Mouse (Mus musculus) CH12.LX (cell line): Measurements from ENCODE around the gene Cdk15. TPM values are rescaled to one million over a fixed set of nuclear protein-coding genes. Genes with fewer than 3 reads are reported as not detected.

Experiments used
- DNase-seq: peaks from one replicate; pipeline ENCODE4 v3.0.0-alpha.2; 2013; ENCODE audit errors: extremely low read depth
- H3K27ac ChIP-seq: 2 replicates; pipeline ENCODE4 v1.5.1; 2012; ENCODE audit warnings: low read depth, mild to moderate bottlenecking, control low read depth, moderate library complexity; ENCODE audit not compliant: insufficient read depth
- H3K27me3 ChIP-seq: replicated peaks from 2 replicates; pipeline ENCODE3; 2012; ENCODE audit warnings: inconsistent platforms
- H3K36me3 ChIP-seq, 2 experiments: replicated peaks in 1 of 2; 2 replicates each; pipeline versions ENCODE3 to v1.6.1; 2012; ENCODE audit warnings: inconsistent platforms in 1 of 2, low read length in 1 of 2, mild to moderate bottlenecking in 1 of 2, mixed read lengths in 1 of 2, moderate library complexity in 1 of 2; ENCODE audit not compliant: control insufficient read depth in 1 of 2, insufficient read depth in 1 of 2
- H3K4me1 ChIP-seq, 2 experiments: 2 replicates each; pipeline ENCODE4 v1.6.1; 2012; ENCODE audit warnings: inconsistent platforms in 1 of 2, moderate library complexity in 1 of 2; ENCODE audit not compliant: insufficient read depth in 2 of 2, control insufficient read depth in 1 of 2
- H3K4me2 ChIP-seq: 2 replicates; pipeline ENCODE4 v1.6.1; 2012; ENCODE audit warnings: low read depth, mild to moderate bottlenecking, control low read depth; ENCODE audit not compliant: poor library complexity, insufficient read depth, severe bottlenecking
- H3K4me3 ChIP-seq, 3 experiments: fragments of 150-350 bp in 1 of 3; sonication (generic) in 1 of 3; replicated peaks in 1 of 3; 2 replicates each; pipeline versions ENCODE3 to v1.5.1; 2011 to 2012; ENCODE audit warnings: low read depth in 2 of 3, low read length in 2 of 3, mild to moderate bottlenecking in 2 of 3, moderate library complexity in 2 of 3, control low read depth in 1 of 3, improper control_type of control experiment in 1 of 3, inconsistent platforms in 1 of 3, mixed read lengths in 1 of 3; ENCODE audit not compliant: poor library complexity in 1 of 3
- H3K79me2 ChIP-seq: replicated peaks from 2 replicates; pipeline ENCODE4 v1.6.1; 2012; ENCODE audit warnings: mild to moderate bottlenecking, moderate library complexity; ENCODE audit not compliant: control insufficient read depth, poor library complexity, insufficient read depth, severe bottlenecking; ENCODE audit errors: extremely low read depth
- H3K9ac ChIP-seq: 2 replicates; pipeline ENCODE4 v1.6.1; 2012; ENCODE audit warnings: low read depth, mild to moderate bottlenecking, control low read depth, moderate library complexity; ENCODE audit not compliant: insufficient read depth
- H3K9me3 ChIP-seq: replicated peaks from 2 replicates; pipeline ENCODE3; 2012; ENCODE audit warnings: low read length, inconsistent platforms, mixed read lengths
- BHLHE40 ChIP-seq: IDR thresholded peaks from 2 replicates; pipeline ENCODE4 v1.6.1; 2011; ENCODE audit warnings: mild to moderate bottlenecking, low read depth, low read length, improper control_type of control experiment
- CHD1 ChIP-seq: IDR thresholded peaks from 2 replicates; pipeline ENCODE4 v1.6.1; 2012; ENCODE audit warnings: low read depth, low read length, improper control_type of control experiment, inconsistent platforms
- CTCF ChIP-seq, 2 experiments: IDR thresholded peaks in 1 of 2; conservative IDR thresholded peaks in 1 of 2; 2 replicates each; pipeline ENCODE4 v1.5.1; 2011 to 2012; ENCODE audit warnings: low read depth in 2 of 2, low read length in 2 of 2, improper control_type of control experiment in 1 of 2, inconsistent platforms in 1 of 2, mild to moderate bottlenecking in 1 of 2, moderate library complexity in 1 of 2
- ELF1 ChIP-seq: IDR thresholded peaks from 2 replicates; pipeline ENCODE4 v1.6.1; 2014; ENCODE audit warnings: low read depth, mild to moderate bottlenecking, inconsistent platforms, low read length, improper control_type of control experiment
- EP300 ChIP-seq: IDR thresholded peaks from 2 replicates; pipeline ENCODE4 v1.6.1; 2011; ENCODE audit warnings: low read length, improper control_type of control experiment
- GABPA ChIP-seq: IDR thresholded peaks from 2 replicates; pipeline ENCODE4 v1.6.1; 2012; ENCODE audit warnings: low read depth, low read length, improper control_type of control experiment, inconsistent platforms; ENCODE audit not compliant: insufficient replicate concordance
- HCFC1 ChIP-seq: IDR thresholded peaks from 2 replicates; pipeline ENCODE4 v1.6.1; 2012; ENCODE audit warnings: low read depth, mild to moderate bottlenecking, inconsistent platforms, low read length, improper control_type of control experiment
- JUN ChIP-seq: IDR thresholded peaks from 2 replicates; pipeline ENCODE4 v1.6.1; 2011; ENCODE audit warnings: low read depth, mild to moderate bottlenecking, low read length, improper control_type of control experiment, moderate library complexity; ENCODE audit not compliant: insufficient read depth
- JUND ChIP-seq: conservative IDR thresholded peaks from 2 replicates; pipeline ENCODE4 v1.6.1; 2011; ENCODE audit warnings: low read depth, low read length, improper control_type of control experiment
- KAT2A ChIP-seq: IDR thresholded peaks from 2 replicates; pipeline ENCODE4 v1.6.1; 2012; ENCODE audit warnings: low read length, improper control_type of control experiment, inconsistent platforms; ENCODE audit not compliant: insufficient replicate concordance
- MAX ChIP-seq: IDR thresholded peaks from 2 replicates; pipeline ENCODE4 v1.6.1; 2011; ENCODE audit warnings: low read length, improper control_type of control experiment
- MAZ ChIP-seq: IDR thresholded peaks from 2 replicates; pipeline ENCODE4 v1.6.1; 2012; ENCODE audit warnings: low read depth, mild to moderate bottlenecking, inconsistent platforms, low read length, improper control_type of control experiment, moderate library complexity
- MEF2A ChIP-seq: IDR thresholded peaks from 2 replicates; pipeline ENCODE4 v1.6.1; 2014; ENCODE audit warnings: low read depth, mild to moderate bottlenecking, inconsistent platforms, low read length, improper control_type of control experiment, borderline replicate concordance
- MXI1 ChIP-seq: IDR thresholded peaks from 2 replicates; pipeline ENCODE4 v1.6.1; 2011; ENCODE audit warnings: mild to moderate bottlenecking, low read depth, low read length, improper control_type of control experiment
- MYC ChIP-seq: IDR thresholded peaks from 2 replicates; pipeline ENCODE4 v1.6.1; 2011; ENCODE audit warnings: low read depth, mild to moderate bottlenecking, improper control_type of control experiment, low read length
- NELFE ChIP-seq: IDR thresholded peaks from 2 replicates; pipeline ENCODE4 v1.6.1; 2011; ENCODE audit warnings: low read depth, low read length, improper control_type of control experiment
- NRF1 ChIP-seq: IDR thresholded peaks from 2 replicates; pipeline ENCODE4 v1.6.1; 2014; ENCODE audit warnings: low read depth, mild to moderate bottlenecking, inconsistent platforms, low read length, improper control_type of control experiment, moderate library complexity
- POLR2A ChIP-seq: IDR thresholded peaks from 2 replicates; pipeline ENCODE4 v1.6.1; 2011; ENCODE audit warnings: low read depth, mild to moderate bottlenecking, improper control_type of control experiment, low read length
- POLR2AphosphoS2 ChIP-seq: IDR thresholded peaks from 2 replicates; pipeline ENCODE4 v1.6.1; 2011; ENCODE audit warnings: low read depth, low read length, improper control_type of control experiment
- RAD21 ChIP-seq: IDR thresholded peaks from 2 replicates; pipeline ENCODE4 v1.6.1; 2011; ENCODE audit warnings: low read depth, mild to moderate bottlenecking, low read length, improper control_type of control experiment, moderate library complexity
- RCOR1 ChIP-seq: conservative IDR thresholded peaks from 2 replicates; pipeline ENCODE4 v1.6.1; 2012; ENCODE audit warnings: low read depth, mild to moderate bottlenecking, inconsistent platforms, low read length, improper control_type of control experiment
- SIN3A ChIP-seq: IDR thresholded peaks from 2 replicates; pipeline ENCODE4 v1.6.1; 2012; ENCODE audit warnings: low read length, improper control_type of control experiment, inconsistent platforms
- SMC3 ChIP-seq: IDR thresholded peaks from 2 replicates; pipeline ENCODE4 v1.6.1; 2011; ENCODE audit warnings: low read depth, low read length, improper control_type of control experiment
- TBP ChIP-seq: conservative IDR thresholded peaks from 2 replicates; pipeline ENCODE4 v1.6.1; 2011; ENCODE audit warnings: low read depth, low read length, improper control_type of control experiment
- TCF12 ChIP-seq: IDR thresholded peaks from 2 replicates; pipeline ENCODE4 v1.6.1; 2014; ENCODE audit warnings: low read depth, mild to moderate bottlenecking, inconsistent platforms, low read length, improper control_type of control experiment
- UBTF ChIP-seq: IDR thresholded peaks from 2 replicates; pipeline ENCODE4 v1.6.1; 2012; ENCODE audit warnings: low read depth, mild to moderate bottlenecking, inconsistent platforms, low read length, improper control_type of control experiment, moderate library complexity
- USF1 ChIP-seq: IDR thresholded peaks from 2 replicates; pipeline ENCODE4 v1.6.1; 2014; ENCODE audit warnings: low read depth, mild to moderate bottlenecking, inconsistent platforms, low read length, improper control_type of control experiment
- USF2 ChIP-seq: conservative IDR thresholded peaks from 2 replicates; pipeline ENCODE4 v1.6.1; 2011; ENCODE audit warnings: low read depth, low read length, improper control_type of control experiment
- ZC3H11A ChIP-seq: IDR thresholded peaks from 2 replicates; pipeline ENCODE4 v1.6.1; 2012; ENCODE audit warnings: low read depth, mild to moderate bottlenecking, inconsistent platforms, low read length, improper control_type of control experiment
- ZKSCAN1 ChIP-seq: IDR thresholded peaks from 2 replicates; pipeline ENCODE4 v1.6.1; 2012; ENCODE audit warnings: low read depth, inconsistent platforms, low read length, improper control_type of control experiment, borderline replicate concordance
- ZMIZ1 ChIP-seq: IDR thresholded peaks from 2 replicates; pipeline ENCODE4 v1.6.1; 2012; ENCODE audit warnings: low read depth, mild to moderate bottlenecking, inconsistent platforms, low read length, improper control_type of control experiment
- ZNF384 ChIP-seq: IDR thresholded peaks from 2 replicates; pipeline ENCODE4 v1.6.1; 2012; ENCODE audit warnings: low read depth, low read length, improper control_type of control experiment, inconsistent platforms
- dilution Hi-C: fragments of 300-500 bp; cut with MboI; formaldehyde crosslinking; loops from 2 replicates; pipeline ENCODE4 v1.14.3; 2020; ENCODE audit warnings: low sequenced_read_pairs; ENCODE audit not compliant: extremely low pct_unique_long_range_greater_than_20kb, extremely low pct_ligation_motif_present
- in situ Hi-C: fragments of 300-500 bp; cut with MboI; formaldehyde crosslinking; loops from 3 replicates; pipeline ENCODE4 v1.14.3; 2019; ENCODE audit warnings: low sequenced_read_pairs, low pct_ligation_motif_present, low pct_unique_long_range_greater_than_20kb, mixed read lengths
- polyA plus RNA-seq: library from polyadenylated mRNA; unstranded; fragments of >175 nt; gene quantifications from 2 replicates; pipeline ENCODE4 v1.2.1, GENCODE M21; 2012; ENCODE audit warnings: low read depth; ENCODE audit not compliant: insufficient read length
- total RNA-seq, 2 experiments: library from RNA; depleted of rRNA; stranded (reverse); fragments of 300-350 nt in 1 of 2; fragments of >200 nt in 1 of 2; gene quantifications; 2 replicates each; pipeline ENCODE4 v1.2.3; 2012 to 2014

Gene Cdk15
- total and polyA plus RNA-seq, 3 experiments: 0.13 TPM; not detected in 2

- TF ChIP-seq SIN3A (peak; percentile 10; the same call in 1 of the 2 replicates), POLR2A (peak; percentile 69; the same call in 1 of the 2 replicates), USF1 (peak; percentile 51; the same call in 1 of the 2 replicates), EP300 (no peak), UBTF (no peak), TBP (no peak), USF2 (no peak), MYC (no peak), ZNF384 (no peak)
Observed at GRCm38 (mm10) chr1:59236856-59237441, 19.8 kb upstream of the Cdk15 start, which contains the start of gene Als2 (continued).

GRCm38 (mm10) chr1:59237614-59238211 is 19.0 kb upstream of the Cdk15 start:
- H3K4me1 ChIP-seq: peaks cover 3 to 14% of the 10 kb centered on the region in 2 experiments; a peak in 1 of 4 replicates
- H3K36me3 ChIP-seq: no peaks in the 10 kb centered on the region
- in situ Hi-C loops: loop anchor here (5.0 to 25.0 kb wide), 4 partner anchors 90 to 450 kb away; partner anchors contain the start of gene Casp8
- H3K9me3 ChIP-seq: peaks cover 5% of the 10 kb centered on the region
- no peaks in the 10 kb centered on the region; the same call in 1 of the 2 replicates for H3K79me2 ChIP-seq
- peak; percentile 88 for DNase-seq
- dilution Hi-C loops: no loop called here
- H3K4me3 ChIP-seq: peak overlapping the region; percentile 54 to 89 (median 68)
- peak overlapping the region; percentile 65 for H3K9ac ChIP-seq
- H3K27me3 ChIP-seq: no peaks in the 10 kb centered on the region
- H3K4me2 ChIP-seq: peak overlapping the region; percentile 65
- H3K27ac ChIP-seq: peak overlapping the region; percentile 28
- TF ChIP-seq HCFC1 (0 out of 2 replicates have a peak, but pooled peaks have one; percentile 8), CHD1 (no peak), ZC3H11A (no peak; the same call in 1 of the 2 replicates), JUND (peak; percentile 86), POLR2A (no peak), ZMIZ1 (no peak), NELFE (peak; percentile 48; the same call in 1 of the 2 replicates), MXI1 (peak; percentile 59; the same call in 1 of the 2 replicates), SIN3A (peak; percentile 18; the same call in 1 of the 2 replicates), RCOR1 (no peak), MEF2A (no peak; the same call in 1 of the 2 replicates), EP300 (no peak), NRF1 (no peak), MYC (peak; percentile 80; the same call in 1 of the 2 replicates), SMC3 (peak; percentile 88), ZKSCAN1 (no peak), GABPA (no peak), TCF12 (no peak), RAD21 (peak; percentile 98), JUN (peak; percentile 75), USF1 (no peak), MAX (no peak), POLR2AphosphoS2 (no peak), TBP (0 out of 2 replicates have a peak, but pooled peaks have one; percentile 12), KAT2A (no peak), UBTF (no peak), CTCF (conservative IDR thresholded peaks at IDR 0.05 in 1 of 2, IDR thresholded peaks at IDR 0.05 in 1 of 2; ENCODE audit: low read depth in 2 of 2, low read length in 2 of 2) (peak; percentile 42 to 97; a peak in 3 of 4 replicates), MAZ (no peak), ZNF384 (no peak), BHLHE40 (no peak), ELF1 (no peak)
